Mouse (Mus musculus) cortical plate, adult 2 months (tissue): Measurements from ENCODE around the gene Npas1. TPM values are rescaled to one million over a fixed set of nuclear protein-coding genes. Genes with fewer than 3 reads are reported as not detected.

Source experiments
- H3K27ac ChIP-seq: fragments of 200-500 bp; 2 replicates; pipeline ENCODE4 v1.5.1; 2012; ENCODE audit warnings: low read length, control low read depth, inconsistent platforms; ENCODE audit not compliant: insufficient read depth
- H3K4me1 ChIP-seq: fragments of 200-500 bp; 2 replicates; pipeline ENCODE4 v1.6.1; 2011; ENCODE audit warnings: low read length; ENCODE audit not compliant: control insufficient read depth, insufficient read depth
- H3K4me3 ChIP-seq: fragments of 200-500 bp; 2 replicates; pipeline ENCODE4 v1.5.1; 2011; ENCODE audit warnings: mild to moderate bottlenecking, low read length, control low read depth; ENCODE audit not compliant: insufficient read depth
- CTCF ChIP-seq: fragments of 200-500 bp; IDR thresholded peaks from 2 replicates; pipeline ENCODE4 v1.5.1; 2011; ENCODE audit warnings: mild to moderate bottlenecking, control low read depth, low read length; ENCODE audit not compliant: insufficient read depth; ENCODE audit errors: extremely low read depth
- POLR2A ChIP-seq: fragments of 200-500 bp; IDR thresholded peaks from 2 replicates; pipeline ENCODE4 v1.6.1; 2011; ENCODE audit warnings: mild to moderate bottlenecking, low read length, control low read depth; ENCODE audit not compliant: insufficient read depth; ENCODE audit errors: extremely low read depth
- polyA plus RNA-seq: library from polyadenylated mRNA; depleted of rRNA; stranded (reverse); fragments of >200 nt; gene quantifications from 2 replicates; pipeline ENCODE4 v1.2.3, GENCODE M21; 2012; rRNA removed

Npas1 gene
- polyA plus RNA-seq, 1 experiment = 10.7 TPM

GRCm38 (mm10) chr7:16412220-16412896 is 65.2 kb downstream of the Npas1 start:
- H3K4me1 ChIP-seq = no peaks in the 10 kb centered on the region
- H3K4me3 ChIP-seq = no peak overlapping the region
- no peak for TF ChIP-seq CTCF
- no peak for TF ChIP-seq POLR2A
- H3K27ac ChIP-seq = no peak overlapping the region

DNA sequence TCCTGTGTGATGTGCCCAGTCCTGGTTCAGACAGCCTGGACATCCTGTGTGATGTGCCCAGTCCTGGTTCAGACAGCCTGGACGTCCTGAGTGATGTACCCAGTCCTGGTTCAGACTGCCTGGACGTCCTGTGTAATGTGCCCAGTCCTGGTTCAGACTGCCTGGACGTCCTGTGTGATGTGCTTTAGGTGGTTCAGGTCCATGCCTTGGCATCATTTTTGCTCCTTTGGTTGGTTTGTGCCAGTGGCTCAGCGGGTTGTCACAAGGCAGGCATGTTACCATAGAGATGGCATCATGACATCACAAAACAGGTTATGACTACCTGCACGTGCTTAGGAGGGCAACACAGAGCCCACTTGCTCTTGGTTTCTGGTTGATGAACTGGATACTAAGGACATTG is 66.4 kb downstream of the Npas1 start:
- Histone ChIP-seq H3K4me1 (peaks cover 3% of the 10 kb centered on the region; the same call in 1 of the 2 replicates), H3K27ac (no peak overlapping the region), H3K4me3 (no peak overlapping the region)
- no peak for TF ChIP-seq POLR2A
- TF ChIP-seq CTCF = no peak

- Histone ChIP-seq H3K4me1 (peaks cover 16% of the 10 kb centered on the region), H3K4me3 (no peak overlapping the region), H3K27ac (no peak overlapping the region)
- TF ChIP-seq CTCF (no peak), POLR2A (no peak)
Observed at GRCm38 (mm10) chr7:16406978-16407377, 70.5 kb downstream of the Npas1 start.

Other genes starting within 250 kb of the Npas1 start
- 0.48 and 0.57 TPM in 2 replicates for gene C5ar2, start 233.6 kb downstream of the Npas1 start, polyA plus RNA-seq
- 1.5 and 2.0 TPM in 2 replicates for gene C5ar1, start 218.2 kb downstream of the Npas1 start, polyA plus RNA-seq
- gene Inafm1, start 204.1 kb downstream of the Npas1 start, polyA plus RNA-seq = 49.8 and 53.2 TPM in 2 replicates
- 68.9 and 79.1 TPM in 2 replicates for gene Ccdc9, start 190.9 kb downstream of the Npas1 start, polyA plus RNA-seq
- 8.1 and 11.2 TPM in 2 replicates for gene Bbc3, start 169.3 kb downstream of the Npas1 start, polyA plus RNA-seq
- gene Sae1, start 89.9 kb downstream of the Npas1 start, polyA plus RNA-seq = 95.8 and 97.1 TPM in 2 replicates
- gene Zc3h4, start 76.8 kb downstream of the Npas1 start, polyA plus RNA-seq = 33.9 and 38.9 TPM in 2 replicates
- gene Tmem160, start 24.9 kb downstream of the Npas1 start, polyA plus RNA-seq = 105 and 115 TPM in 2 replicates
- gene Arhgap35, start 137.3 kb upstream of the Npas1 start, polyA plus RNA-seq = 56.9 and 58.3 TPM in 2 replicates
- gene Ceacam15, start 198.0 kb upstream of the Npas1 start, polyA plus RNA-seq = 0.08 TPM in 1 of 2 replicates, not detected in the other
- 0.26 and 0.52 TPM in 2 replicates for gene Ceacam9, start 244.2 kb upstream of the Npas1 start, polyA plus RNA-seq